Mouse (Mus musculus): ENCODE measurements around the gene Ccdc86.

Ccdc86 gene

DNA sequence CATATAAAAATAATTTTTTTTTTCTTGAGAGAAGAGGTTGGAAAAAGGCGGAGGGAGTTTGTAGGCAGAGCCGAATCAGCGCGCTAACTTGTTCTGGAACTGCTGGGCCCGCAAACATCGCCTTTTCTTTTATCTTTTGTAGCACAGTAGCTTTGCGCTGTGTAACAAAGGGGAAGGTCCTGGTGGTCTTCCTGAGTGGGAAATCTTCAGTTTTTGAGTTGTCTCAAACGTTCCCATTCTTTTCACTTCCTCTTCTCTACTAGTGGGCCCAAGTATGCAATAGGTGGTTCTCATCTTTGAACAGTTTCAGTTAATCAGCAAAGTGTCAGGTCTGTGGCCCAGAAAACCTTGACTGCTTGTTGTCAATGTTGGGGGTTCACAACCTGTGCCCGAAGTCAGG, 492 bp upstream of the Ccdc86 start:
- DNase-seq (ENCODE audit: low read depth, low spot score): no peak

DNA sequence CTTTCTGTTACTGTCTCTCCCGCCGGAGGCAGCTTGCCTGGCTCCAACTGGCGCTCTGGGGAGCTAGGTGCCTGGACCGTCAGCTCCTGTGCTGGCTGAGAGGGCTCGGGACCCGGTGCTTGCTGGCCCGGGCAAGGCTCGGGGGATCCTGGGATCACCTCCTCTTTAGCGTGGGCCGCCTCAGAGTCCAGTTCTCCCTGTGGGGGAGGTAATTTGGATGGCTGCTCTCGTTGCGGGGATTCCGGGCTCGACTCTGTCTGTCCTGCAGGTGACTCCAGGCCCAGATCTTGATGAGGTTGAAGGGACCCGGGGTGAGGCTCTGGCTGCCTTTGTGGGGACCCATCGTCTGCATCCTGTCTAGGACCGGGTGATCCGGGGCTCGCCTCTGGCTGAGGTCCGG, 650 bp downstream of the Ccdc86 start:
- peak; percentile 12 for DNase-seq (ENCODE audit: low read depth, low spot score)

DNA sequence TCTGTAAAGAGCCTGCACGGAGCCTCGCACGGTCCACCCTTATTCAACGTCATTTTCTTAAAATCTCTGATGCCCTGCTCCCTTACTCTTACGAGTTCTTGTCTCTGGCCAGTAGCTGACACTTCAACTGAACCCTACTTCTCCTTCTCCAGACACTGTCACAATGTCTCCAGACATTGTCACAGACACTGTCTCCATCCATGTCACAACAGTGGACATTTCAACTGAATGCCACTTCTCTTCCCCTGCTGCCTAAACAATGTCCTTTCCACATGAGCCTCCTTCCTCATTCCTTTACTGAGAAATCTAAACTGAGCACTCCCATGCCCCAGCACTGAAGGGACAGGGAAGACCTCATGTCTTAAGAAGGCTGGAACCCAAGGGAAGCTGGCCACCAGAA, 1.8 kb downstream of the Ccdc86 start:
- no peak for DNase-seq (ENCODE audit: low read depth, low spot score)

DNA sequence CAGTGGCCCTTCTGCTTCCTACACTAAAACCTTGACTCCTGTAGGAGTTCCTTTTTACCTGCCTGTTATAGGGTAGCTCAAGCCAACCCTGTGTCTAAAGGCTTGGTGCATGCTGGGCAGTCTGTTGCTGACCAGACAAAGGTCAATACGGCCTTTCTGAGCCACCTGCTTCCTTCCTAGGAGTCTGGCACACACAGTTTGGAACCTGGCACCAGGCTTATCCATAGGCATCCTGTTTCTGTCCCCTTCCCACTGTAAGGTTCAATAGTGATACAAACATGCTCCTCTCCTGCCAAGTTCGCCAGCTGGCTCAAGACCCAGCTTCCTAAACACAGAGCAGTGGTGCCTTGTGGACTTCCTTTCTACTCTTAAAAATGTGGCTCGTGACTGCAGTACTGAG, 2.6 kb downstream of the Ccdc86 start:
- no peak for DNase-seq (ENCODE audit: low read depth, low spot score)

DNA sequence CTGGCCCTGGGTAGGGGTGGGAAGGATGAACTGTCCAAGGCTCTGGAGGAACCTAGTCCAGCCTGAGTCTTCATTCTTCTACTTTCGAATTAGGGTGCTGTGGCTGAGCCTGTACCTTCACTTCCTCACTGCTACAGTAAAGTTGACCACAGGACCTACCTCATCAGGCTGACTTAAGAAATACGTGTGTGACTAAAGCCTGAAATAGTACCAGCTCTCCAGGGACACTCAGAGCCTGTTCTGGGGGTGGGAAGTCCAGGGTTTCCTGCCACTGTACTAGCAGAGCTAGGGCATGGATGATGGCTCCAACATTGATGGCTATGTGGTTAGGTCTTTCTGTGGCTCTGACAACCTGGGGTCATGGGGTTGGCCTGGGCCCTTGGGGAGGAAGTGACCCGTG, 5.1 kb downstream of the Ccdc86 start:
- no peak for DNase-seq (ENCODE audit: low read depth, low spot score)

DNA sequence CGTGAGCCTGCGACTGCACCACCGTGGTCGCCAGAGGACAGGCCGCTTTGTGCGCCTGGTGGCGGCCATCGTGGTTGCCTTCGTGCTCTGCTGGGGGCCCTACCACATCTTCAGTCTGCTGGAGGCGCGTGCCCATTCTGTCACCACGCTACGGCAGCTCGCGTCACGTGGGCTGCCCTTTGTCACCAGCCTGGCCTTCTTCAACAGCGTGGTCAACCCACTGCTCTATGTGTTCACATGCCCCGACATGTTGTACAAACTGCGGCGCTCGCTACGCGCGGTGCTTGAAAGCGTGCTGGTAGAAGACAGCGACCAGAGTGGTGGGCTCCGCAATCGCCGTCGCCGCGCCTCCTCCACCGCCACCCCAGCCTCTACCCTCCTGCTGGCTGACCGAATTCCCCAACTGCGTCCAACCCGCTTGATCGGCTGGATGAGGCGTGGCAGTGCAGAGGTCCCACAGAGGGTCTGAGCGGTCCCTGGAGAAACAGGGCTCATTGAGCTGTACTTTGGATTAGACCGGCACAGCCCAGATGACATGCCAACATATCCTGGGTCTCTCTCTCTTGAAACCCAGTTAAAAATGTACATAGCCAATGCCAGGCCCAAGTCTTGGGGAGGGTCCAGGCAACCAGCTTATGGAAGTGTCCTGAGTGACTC, 8.1 kb downstream of the Ccdc86 start:
- DNase-seq (ENCODE audit: low read depth, low spot score): peak; percentile 71

DNA sequence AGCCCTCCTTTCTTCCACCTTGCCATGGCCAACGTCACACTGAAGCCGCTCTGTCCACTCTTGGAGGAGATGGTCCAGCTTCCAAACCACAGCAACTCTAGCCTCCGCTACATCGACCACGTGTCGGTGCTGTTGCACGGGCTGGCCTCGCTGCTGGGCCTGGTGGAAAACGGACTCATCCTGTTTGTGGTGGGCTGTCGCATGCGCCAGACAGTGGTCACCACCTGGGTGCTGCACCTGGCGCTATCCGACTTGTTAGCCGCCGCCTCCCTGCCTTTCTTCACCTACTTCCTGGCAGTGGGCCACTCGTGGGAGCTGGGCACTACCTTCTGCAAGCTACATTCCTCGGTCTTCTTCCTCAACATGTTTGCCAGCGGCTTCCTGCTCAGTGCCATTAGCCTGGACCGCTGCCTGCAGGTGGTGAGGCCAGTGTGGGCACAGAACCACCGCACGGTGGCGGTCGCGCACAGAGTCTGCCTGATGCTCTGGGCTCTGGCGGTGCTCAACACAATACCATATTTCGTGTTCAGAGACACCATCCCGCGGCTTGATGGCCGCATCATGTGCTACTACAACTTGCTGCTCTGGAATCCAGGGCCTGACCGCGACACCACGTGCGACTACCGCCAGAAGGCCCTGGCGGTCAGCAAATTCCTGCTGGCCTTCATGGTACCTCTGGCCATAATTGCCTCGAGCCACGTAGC, 8.8 kb downstream of the Ccdc86 start:
- DNase-seq (ENCODE audit: low read depth, low spot score): peak; percentile 83

DNA sequence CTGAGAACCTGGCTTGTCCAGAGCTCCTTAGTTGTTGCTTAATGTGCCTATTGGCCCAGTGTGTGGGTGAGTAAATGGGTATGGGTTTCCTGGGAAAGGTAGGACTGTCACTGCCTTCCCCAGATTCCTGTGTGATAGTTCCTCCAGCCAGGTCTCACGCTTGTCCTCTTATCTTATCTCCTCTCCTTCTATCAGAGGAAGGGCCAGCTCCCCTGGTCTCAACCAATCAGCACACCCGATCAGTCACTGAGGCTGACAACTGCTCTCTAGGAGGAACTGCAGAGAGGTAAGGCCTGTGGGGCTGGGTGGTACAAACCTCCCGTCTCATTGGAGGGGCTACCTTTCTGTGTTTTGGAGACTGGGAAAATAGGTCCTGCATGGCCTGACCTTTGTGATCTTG, 10.3 kb downstream of the Ccdc86 start:
- no peak for DNase-seq (ENCODE audit: low read depth, low spot score)

DNA sequence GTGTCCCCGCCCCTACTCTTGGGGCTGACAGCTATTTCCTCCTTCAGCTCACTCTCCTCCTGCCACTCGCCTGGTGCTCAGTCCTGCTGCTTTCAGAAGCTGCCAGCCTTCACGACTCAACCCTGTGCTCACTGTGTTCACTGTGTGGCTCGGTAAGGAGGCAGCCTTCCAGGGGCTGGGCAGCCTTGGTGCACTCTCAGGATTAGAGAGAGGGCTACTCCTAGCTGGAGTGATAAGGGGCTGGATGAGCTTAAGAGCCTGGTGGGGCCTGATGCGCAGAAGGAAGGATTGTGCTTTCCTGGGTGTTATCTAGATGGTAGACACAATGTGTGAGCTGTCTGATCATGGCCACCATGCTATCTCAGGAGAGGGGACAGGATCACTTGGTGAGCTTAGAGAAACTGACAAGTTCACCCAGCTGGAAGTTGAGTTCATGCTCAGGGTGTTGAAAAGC, 11.9 kb downstream of the Ccdc86 start, which contains the start of gene Ptgdr2:
Gene Ptgdr2, plus strand, starts transcription at position 51 of the 454 bp plus-strand sequence.
- DNase-seq (ENCODE audit: low read depth, low spot score): no peak

DNA sequence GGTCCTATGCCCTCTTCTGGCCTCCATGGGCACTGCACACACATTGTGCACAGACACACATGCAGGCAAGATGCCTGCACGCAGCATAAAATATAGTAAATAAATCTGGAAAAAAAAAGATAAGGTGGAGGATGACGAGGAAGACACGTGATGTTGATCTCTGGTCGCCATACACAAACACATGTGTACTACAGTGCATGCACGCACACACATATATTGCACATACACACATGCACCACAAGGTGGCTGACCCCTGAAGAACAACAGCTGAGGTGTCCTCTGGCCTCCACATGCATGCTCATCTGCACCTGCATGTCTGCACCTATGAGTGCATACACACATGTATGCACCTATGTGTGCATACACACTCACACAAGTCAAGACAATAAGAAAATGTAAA, 13.0 kb downstream of the Ccdc86 start:
- DNase-seq (ENCODE audit: low read depth, low spot score): peak; percentile 51

DNA sequence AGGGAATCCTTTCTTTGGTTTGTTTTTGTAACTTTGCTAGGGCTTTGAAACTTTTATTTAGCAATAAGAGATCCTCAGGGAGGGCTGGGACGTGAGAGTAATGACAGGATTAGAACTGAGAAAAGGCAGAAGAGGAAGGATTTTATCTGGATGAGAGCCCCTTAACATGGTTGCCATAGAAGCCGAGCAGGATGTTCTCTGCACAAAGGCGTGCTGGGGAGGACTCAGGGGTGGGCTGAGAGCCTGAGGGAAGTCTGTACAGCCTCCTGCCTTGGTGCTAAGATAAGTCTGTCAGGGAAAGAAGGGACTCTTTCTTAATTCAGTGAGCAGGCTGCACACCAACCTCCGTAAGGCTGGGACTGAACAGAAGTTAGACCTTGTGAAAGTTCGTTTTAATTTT, 14.0 kb downstream of the Ccdc86 start:
- DNase-seq (ENCODE audit: low read depth, low spot score): no peak

DNA sequence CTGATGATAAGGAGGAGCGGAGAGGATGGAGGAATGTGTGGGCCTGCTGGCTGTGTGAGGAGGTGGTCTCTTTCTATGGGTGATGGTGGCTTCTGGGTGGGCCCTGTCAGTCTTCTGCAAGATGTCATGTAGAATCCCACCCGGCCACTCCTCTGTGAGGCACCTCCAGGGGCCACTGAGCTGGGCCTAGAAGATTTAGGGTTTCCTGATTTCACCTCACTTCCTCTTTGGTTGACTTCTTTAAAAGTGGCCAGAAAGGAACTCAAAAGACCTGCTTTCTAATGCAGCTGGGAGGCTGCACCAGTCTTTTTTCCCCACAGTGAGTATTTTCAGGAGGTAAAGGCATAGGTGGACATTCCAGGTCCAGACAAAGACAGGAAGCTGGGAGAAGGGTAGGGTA, 18.4 kb downstream of the Ccdc86 start:
- DNase-seq (ENCODE audit: low read depth, low spot score): no peak

DNA sequence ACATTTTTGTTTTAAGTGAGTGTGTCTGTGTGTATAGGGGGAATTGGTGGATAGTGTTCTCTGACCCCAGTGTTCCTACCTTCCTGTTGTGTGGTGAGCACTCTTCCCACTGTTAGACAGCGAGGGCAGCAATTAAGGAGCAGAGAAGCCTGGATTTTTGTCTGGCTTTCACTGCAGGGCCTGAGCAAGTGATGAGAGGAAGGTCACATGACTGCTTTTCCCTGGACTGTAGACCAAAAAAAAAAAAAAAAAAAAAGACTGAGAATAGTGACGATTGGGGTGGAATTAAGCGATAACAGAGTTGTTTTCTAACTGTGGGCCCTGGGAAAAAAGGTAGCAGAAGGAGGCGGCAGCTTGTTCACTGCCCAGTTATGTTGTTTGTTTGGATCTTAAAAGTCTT, 22.4 kb downstream of the Ccdc86 start:
- no peak for DNase-seq (ENCODE audit: low read depth, low spot score)

DNA sequence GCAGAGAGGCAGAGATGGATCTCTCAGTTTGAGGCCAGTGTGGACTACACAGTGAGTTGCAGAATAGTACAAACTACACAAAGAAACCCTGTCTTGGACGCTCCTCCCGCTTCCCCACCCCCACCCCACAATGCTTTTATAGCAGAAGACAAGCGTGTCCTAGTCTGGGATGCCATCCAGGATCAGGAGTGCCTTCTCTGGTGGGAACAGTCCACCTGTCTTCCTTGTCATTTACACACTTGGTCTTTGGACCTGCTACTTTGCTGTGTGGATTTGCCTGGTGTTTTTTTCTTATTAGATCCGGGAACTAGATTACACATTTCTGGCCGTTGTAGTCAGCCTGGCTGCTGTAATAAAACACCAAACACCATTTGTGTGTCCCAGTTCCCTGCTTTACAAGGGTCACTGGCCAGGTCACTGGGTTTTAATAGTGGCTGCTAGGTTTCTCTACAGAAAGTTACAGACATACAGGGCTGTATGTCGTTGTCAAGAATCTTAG, 22.9 kb downstream of the Ccdc86 start:
- DNase-seq (ENCODE audit: low read depth, low spot score): no peak

DNA sequence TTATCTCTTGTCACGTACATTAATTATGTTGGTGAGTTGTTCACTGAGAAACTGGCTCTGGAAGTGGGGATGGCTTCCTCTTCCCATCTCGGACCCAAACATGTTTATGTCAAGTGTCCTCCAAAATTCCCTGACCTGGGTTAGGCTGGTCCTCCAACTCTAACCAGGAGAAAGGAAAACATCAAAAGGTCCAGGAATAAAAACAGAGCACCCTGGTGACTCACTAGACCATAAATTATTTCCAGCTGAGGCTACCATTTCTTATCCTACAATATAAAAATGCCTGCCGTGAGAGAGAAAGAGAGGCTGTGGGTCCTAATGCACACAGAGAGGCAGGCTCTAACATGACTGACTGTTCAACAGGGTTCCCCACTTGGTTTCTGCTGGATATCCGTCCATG, 24.8 kb downstream of the Ccdc86 start:
- DNase-seq (ENCODE audit: low read depth, low spot score): no peak

DNA sequence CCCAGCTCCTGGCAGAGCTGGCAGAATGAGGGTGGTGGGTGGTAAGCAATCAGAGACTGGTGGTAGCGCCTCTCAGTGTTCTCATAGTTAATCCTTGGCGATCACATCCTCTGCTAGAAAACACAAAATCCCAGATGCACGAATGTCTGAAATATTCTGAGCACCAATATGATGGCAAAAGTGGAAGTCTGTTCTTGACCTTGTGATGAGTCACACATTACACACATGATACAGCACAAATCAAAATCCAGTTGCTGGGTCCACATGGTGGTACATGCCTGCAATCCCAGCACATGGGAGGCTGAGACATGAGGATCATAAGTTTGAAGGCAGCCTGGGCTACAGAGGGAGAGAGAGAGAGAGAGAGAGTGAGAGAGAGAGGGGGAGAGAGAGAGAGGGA, 28.0 kb downstream of the Ccdc86 start:
- DNase-seq (ENCODE audit: low read depth, low spot score): no peak

DNA sequence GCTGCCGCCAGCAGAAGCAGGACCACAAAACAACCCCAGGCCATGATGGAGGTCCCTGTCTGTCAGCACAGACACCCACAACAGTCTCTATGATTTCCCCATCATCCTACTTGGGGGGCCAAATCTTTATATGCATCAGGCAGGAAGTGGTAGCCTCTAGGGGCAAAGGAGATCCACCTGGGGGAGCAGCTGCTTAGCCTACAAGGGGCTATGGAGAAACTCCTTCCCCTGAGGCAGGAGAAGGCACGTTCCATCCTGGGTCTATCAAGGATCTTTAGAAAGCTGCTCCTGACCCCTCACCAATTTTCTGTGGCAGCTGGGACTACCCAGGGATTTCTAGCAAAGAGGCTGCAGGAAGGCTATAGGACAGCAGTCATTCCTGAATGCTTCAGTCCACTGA, 28.5 kb downstream of the Ccdc86 start, which contains the start of gene Zp1:
Gene Zp1, minus strand, starts transcription at position 101 of the 400 bp plus-strand sequence.
- DNase-seq (ENCODE audit: low read depth, low spot score): no peak

DNA sequence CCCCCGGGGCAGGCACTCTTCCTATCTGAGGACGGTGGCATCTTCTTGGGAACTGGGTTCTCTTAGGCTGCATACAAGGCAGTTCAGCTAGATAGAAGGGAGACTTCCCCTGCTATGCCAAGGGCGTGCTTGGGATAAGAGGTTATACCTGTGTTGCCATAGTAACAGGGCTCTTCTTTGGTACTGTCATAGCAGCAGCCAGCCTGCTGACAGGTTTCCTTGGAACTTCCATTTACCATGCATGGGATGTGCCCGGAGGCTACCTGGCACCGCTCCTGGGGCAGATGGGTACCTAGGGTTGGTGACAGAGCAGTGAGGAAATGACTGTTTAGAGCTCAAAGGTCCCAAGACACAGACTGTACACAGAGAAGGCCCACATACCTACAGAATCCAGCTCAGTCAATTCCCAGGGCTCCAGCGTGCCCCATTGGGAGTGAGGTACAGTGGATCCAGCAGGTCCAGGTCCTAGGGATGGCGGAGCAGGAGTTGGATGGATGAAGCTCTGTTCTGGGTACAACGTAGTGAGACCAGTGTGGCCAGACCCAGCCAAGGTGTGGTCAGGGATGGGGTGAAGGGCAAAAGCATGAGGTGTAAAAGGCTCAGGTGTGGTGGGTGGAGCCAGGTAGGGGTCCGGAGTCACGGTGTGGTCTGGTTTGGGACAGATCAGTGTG, 30.6 kb downstream of the Ccdc86 start:
- no peak for DNase-seq (ENCODE audit: low read depth, low spot score)

DNA sequence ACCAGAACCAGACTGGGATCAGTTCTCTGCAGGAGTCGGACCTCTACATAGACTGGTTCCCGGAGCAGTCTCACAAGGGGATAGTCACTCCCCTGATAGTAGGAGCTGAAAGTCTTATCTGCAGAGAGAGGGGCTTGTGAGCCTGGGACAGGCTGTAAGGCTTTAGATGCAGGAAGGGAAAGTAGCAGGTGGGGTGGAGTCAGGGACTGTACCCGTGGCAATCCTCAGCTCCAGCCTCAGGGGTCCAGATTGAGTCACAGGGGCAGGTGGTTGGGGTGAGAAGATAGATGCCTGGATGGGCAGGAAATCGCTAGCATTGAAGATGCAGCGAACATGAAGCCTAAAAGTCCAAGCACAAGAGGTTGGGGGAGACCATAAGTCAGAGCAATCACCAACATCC, 32.6 kb downstream of the Ccdc86 start:
- no peak for DNase-seq (ENCODE audit: low read depth, low spot score)

DNA sequence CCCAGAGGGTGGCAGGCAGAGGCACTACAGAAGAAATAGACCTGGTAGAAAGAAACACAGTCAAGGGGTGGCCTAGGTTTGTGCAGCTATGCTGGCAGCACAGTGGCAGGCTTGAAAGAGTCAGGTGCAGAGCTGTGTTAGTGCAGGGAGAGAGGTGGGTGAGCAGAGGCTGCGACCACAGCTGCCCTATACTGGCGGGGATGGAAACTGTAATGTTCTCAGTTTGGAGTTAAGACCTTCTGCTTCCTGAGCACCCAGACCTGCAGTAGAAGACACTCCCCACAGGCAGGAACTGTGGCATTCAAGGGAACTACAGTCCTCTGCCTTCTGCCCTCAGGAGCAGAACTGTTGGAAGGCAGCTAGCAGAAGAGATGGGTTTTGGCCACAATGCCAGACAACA, 34.2 kb downstream of the Ccdc86 start:
- no peak for DNase-seq (ENCODE audit: low read depth, low spot score)

DNA sequence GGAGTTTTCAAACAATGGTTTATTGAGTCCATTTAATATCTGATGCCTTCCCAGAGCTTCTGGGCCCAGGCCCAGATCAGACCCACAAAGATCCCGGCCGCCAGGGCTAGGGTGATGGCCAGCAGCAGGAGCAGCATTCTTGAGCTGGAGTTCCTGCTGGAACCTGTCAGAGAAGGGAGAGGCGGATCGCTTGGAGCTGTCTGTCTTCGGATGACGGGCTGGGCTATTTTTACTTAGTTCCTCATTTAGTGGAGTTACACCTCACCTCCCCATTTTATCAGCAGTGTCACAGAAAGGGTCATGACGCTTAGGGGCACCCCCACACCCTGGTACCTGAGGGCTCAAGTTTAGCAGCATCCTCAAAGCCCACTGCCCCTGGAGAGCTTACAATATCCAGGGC, 34.8 kb downstream of the Ccdc86 start:
- DNase-seq (ENCODE audit: low read depth, low spot score): no peak

DNA sequence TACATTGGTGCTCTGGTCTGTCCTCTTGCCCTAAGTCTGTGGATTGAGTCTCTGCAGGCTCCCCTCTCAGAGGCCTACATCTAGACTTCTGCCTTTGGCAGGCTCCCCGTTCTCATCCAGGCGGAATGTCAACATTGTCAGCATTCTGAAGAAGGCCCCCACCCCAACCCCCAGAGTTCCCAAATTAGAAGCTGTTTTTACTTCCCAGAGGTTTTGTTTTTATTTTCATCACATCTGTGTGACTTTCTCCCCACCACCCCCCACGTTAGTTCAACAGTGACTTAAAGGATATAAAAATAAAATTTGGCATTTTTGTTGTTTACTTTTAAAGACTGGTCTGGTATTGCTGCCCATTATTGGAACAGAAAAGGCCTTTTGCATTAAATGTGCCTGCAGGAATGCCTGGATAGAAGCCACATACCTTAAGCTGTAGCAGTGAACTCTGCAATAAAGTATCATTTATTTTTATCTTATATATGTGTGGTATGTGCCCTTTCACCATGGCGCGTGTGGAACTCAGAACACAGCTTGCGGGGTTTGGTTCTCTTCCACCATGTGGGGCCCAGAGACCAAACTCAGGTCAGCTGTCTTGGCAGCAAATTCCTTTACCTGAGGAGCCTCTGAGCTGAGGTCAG, 39.9 kb downstream of the Ccdc86 start:
- no peak for DNase-seq (ENCODE audit: low read depth, low spot score)
